Mouse (Mus musculus) kidney, adult 2 months (tissue): ENCODE measurements at regions not wholly inside any gene's neighbourhood (a gene's known extent, or its start where the extent isn't known, plus 50 kb on each side); places are given as distances from the start of the nearest gene placed in this dataset.

Source experiments
- CTCF ChIP-seq: fragments of 200-500 bp; conservative IDR thresholded peaks from 2 replicates; pipeline ENCODE4 v1.5.1; 2011; ENCODE audit warnings: low read depth, mild to moderate bottlenecking, control low read depth, low read length, moderate library complexity, mixed read lengths; ENCODE audit not compliant: insufficient read depth, insufficient read length
- POLR2A ChIP-seq: fragments of 200-500 bp; IDR thresholded peaks from one replicate; pipeline ENCODE4 v1.6.1; 2011; ENCODE audit warnings: low read depth, low read length, control low read depth

DNA sequence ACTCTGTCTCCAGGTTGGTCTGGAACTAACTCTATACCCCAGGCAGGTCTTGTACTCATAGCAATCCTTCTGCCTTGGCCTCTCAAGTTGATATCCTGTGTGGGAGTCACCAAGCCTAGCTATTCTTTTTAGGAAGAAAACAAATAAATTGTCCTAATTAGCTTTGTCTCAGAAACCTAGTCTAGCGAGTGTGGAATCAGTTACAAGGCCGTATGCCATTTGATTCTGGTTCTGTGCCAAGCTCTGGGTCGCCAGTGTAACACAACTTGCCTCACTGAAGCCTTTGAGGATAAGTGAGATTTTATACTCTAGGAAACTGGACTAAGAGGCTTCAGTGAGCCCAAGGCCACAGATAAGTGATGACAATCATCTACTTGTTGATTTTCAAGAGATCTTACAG, 219.6 kb downstream of the Gm4791 start:
- TF ChIP-seq CTCF: no peak
- TF ChIP-seq POLR2A: no peak
